Mouse (Mus musculus) spleen, adult 2 months (tissue): ENCODE results near the gene Sfta2. TPM values are rescaled to one million over a fixed set of nuclear protein-coding genes. Genes with fewer than 3 reads are reported as not detected.

Source experiments
- DNase-seq, 2 experiments: peaks; one replicate each; pipeline versions ENCODE4 v3.0.0 to v3.0.0-alpha.2; 2012 to 2021; ENCODE audit warnings: low spot score in 2 of 2, low read depth in 1 of 2
- H3K27ac ChIP-seq: fragments of 200-500 bp; 2 replicates; pipeline ENCODE4 v1.5.1; 2012; ENCODE audit warnings: low read length, inconsistent platforms; ENCODE audit not compliant: insufficient read depth
- H3K27me3 ChIP-seq: fragments of 200-500 bp; 2 replicates; pipeline ENCODE4 v1.6.1; 2012; ENCODE audit warnings: mild to moderate bottlenecking, moderate library complexity, low read length, inconsistent platforms; ENCODE audit not compliant: control insufficient read depth, insufficient read depth
- H3K36me3 ChIP-seq: fragments of 200-500 bp; 2 replicates; pipeline ENCODE4 v1.6.1; 2012; ENCODE audit warnings: mild to moderate bottlenecking, low read length, inconsistent platforms; ENCODE audit not compliant: control insufficient read depth, insufficient read depth
- H3K4me1 ChIP-seq: fragments of 200-500 bp; 2 replicates; pipeline ENCODE4 v1.6.1; 2011; ENCODE audit warnings: inconsistent platforms; ENCODE audit not compliant: control insufficient read depth, insufficient read depth, insufficient read length
- H3K4me3 ChIP-seq: fragments of 200-500 bp; 2 replicates; pipeline ENCODE4 v1.5.1; 2011; ENCODE audit warnings: mild to moderate bottlenecking, inconsistent platforms; ENCODE audit not compliant: insufficient read depth, insufficient read length; ENCODE audit errors: extremely low read depth
- CTCF ChIP-seq: fragments of 200-500 bp; IDR thresholded peaks from 2 replicates; pipeline ENCODE4 v1.5.1; 2011; ENCODE audit warnings: mild to moderate bottlenecking, inconsistent platforms; ENCODE audit not compliant: insufficient read depth, insufficient read length, insufficient replicate concordance; ENCODE audit errors: extremely low read depth
- POLR2A ChIP-seq: fragments of 200-500 bp; IDR thresholded peaks from 2 replicates; pipeline ENCODE4 v1.6.1; 2011; ENCODE audit warnings: low read depth, low read length, inconsistent platforms
- WGBS: fragments of 180-500 bp; shearing (Covaris S2); methylation state at CpG from one replicate; pipeline ENCODE4 v1.1.7; 2018; 5-methylcytosine and 5-hydroxymethylcytosine counted together
- polyA plus RNA-seq: library from polyadenylated mRNA; depleted of rRNA; stranded (reverse); fragments of >200 nt; gene quantifications from 2 replicates; pipeline ENCODE4 v1.2.3, GENCODE M21; 2012; rRNA removed

The Sfta2 gene
- not detected in 2 replicates for polyA plus RNA-seq

- Histone ChIP-seq H3K4me3 (no peak within 1 kb of the TSS), H3K27me3 (peaks cover 1% of the 10 kb centered on the region; the same call in 1 of the 2 replicates), H3K36me3 (no peaks in the 10 kb centered on the region), H3K4me1 (no peaks in the 10 kb centered on the region), H3K27ac (no peak within 1 kb of the TSS)
- no peak for DNase-seq
- no peak for TF ChIP-seq POLR2A
- no peak for TF ChIP-seq CTCF
- 62% methylated on average over 2 of the region's 2 CpGs for WGBS
Observed at GRCm38 (mm10) chr17:35601249-35601648, at the start of gene Sfta2. Gene Sfta2 (plus strand): TSS chr17:35601549.

DNA sequence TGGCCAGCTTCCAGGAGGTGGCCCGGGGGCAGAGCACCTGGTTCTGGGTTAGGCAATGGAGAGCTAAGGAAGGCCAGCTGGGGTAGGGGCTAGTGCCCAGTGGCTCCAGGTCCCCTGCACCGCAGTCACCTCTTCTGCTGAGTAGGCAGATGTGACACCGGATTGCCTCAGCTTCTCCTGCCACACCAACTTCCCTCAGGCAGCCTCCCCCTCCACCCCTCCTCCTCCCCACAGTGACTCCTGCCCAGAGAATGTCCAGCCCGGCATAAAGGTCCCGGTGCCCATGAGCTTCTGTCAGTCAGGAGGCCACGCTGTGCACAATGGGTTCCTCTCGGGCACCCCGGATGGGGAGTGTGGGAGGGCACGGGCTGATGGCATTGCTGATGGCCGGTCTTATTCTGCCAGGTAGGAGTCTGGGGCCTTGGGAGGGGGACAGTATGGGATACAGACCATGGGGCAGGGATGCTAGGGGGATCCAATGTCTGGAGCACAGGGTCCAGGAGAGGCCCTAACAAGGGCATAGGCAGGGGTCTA lies 49.4 kb upstream of the Sfta2 start, which contains the start of gene Cdsn:
Gene Cdsn, plus strand, starts transcription at position 248 of the 534 bp plus-strand sequence.
- H3K4me3 ChIP-seq = no peak within 1 kb of the TSS
- no peak within 1 kb of the TSS for H3K27ac ChIP-seq
- H3K36me3 ChIP-seq = no peaks in the 10 kb centered on the region
- 80% methylated on average over 10 of the region's 10 CpGs for WGBS
- TF ChIP-seq CTCF (no peak), POLR2A (no peak)
- no peak for DNase-seq
- H3K4me1 ChIP-seq = no peaks in the 10 kb centered on the region
- H3K27me3 ChIP-seq = no peaks in the 10 kb centered on the region

DNA sequence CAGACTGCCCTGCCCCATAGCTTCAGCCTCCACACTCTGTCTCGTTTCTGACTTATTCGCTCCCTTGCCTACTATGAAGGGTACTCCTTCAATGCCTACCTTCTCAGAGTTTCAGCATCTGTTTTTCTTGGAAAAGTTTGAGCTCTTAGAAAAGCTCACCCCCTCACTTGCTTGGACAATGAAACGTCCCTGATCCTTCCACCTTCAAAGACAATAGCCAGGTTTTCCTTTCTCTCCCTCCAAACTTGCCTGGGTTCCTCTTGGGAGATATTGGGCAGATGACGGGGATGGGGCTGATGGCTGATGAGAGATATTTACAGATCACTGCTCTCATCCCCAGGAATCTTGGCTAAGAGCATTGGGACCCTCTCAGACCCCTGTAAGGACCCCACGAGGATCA lies 47.0 kb upstream of the Sfta2 start:
- no peak overlapping the region for H3K4me3 ChIP-seq
- 81% methylated on average over 5 of the region's 5 CpGs for WGBS
- H3K27me3 ChIP-seq = no peaks in the 10 kb centered on the region
- H3K27ac ChIP-seq = no peak overlapping the region
- TF ChIP-seq CTCF (no peak), POLR2A (no peak)
- H3K4me1 ChIP-seq = no peaks in the 10 kb centered on the region
- no peaks in the 10 kb centered on the region for H3K36me3 ChIP-seq
- no peak for DNase-seq

- Histone ChIP-seq H3K27ac (no peak overlapping the region), H3K4me1 (no peaks in the 10 kb centered on the region), H3K27me3 (no peaks in the 10 kb centered on the region), H3K4me3 (no peak overlapping the region), H3K36me3 (no peaks in the 10 kb centered on the region)
- DNase-seq = no peak
- TF ChIP-seq CTCF = no peak
- no peak for TF ChIP-seq POLR2A
- WGBS = 86% methylated on average over 18 of the region's 18 CpGs
Observed at GRCm38 (mm10) chr17:35554761-35555397, 46.5 kb upstream of the Sfta2 start.

- DNase-seq = no peak
- Histone ChIP-seq H3K4me1 (no peaks in the 10 kb centered on the region), H3K27ac (no peak overlapping the region), H3K4me3 (no peak overlapping the region), H3K27me3 (no peaks in the 10 kb centered on the region), H3K36me3 (no peaks in the 10 kb centered on the region)
- TF ChIP-seq POLR2A = no peak
- TF ChIP-seq CTCF = no peak
- 88% methylated on average over 13 of the region's 13 CpGs for WGBS
Observed at GRCm38 (mm10) chr17:35556186-35556765, 45.1 kb upstream of the Sfta2 start.

GRCm38 (mm10) chr17:35556812-35557211 lies 44.5 kb upstream of the Sfta2 start:
- TF ChIP-seq POLR2A = no peak
- TF ChIP-seq CTCF = peak; percentile 22; the same call in 1 of the 2 replicates
- 25% methylated on average over 5 of the region's 5 CpGs for WGBS
- Histone ChIP-seq H3K36me3 (no peaks in the 10 kb centered on the region), H3K27me3 (no peaks in the 10 kb centered on the region), H3K4me1 (no peaks in the 10 kb centered on the region), H3K27ac (no peak overlapping the region), H3K4me3 (no peak overlapping the region)
- DNase-seq = no peak

DNA sequence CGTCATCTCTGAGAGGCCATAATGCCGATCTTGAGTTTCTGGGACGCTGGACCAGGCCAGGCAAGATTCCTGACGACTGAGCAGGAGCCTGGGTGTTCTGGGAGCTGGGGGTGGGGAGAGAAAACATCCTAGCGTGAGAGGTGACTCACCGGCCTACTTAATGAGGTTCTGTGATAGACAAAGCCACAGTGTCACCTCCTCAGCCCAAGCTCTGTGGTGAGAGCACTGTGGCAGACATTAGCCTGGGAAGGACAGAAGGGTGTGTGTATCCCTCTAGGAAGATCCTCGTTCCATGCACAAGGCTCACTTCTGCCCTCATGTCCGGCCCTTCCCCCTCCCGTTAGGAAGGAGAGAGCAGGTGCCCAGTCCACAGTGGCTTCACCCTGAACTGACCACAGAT lies 44.0 kb upstream of the Sfta2 start:
- Histone ChIP-seq H3K27me3 (no peaks in the 10 kb centered on the region), H3K4me3 (no peak overlapping the region), H3K27ac (no peak overlapping the region), H3K4me1 (no peaks in the 10 kb centered on the region), H3K36me3 (no peaks in the 10 kb centered on the region)
- 83% methylated on average over 9 of the region's 9 CpGs for WGBS
- TF ChIP-seq POLR2A = no peak
- TF ChIP-seq CTCF = no peak
- no peak for DNase-seq
